Mouse (Mus musculus) liver, embryonic 14.5 days (tissue): ENCODE measurements at regions not wholly inside any gene's neighbourhood (a gene's known extent, or its start where the extent isn't known, plus 50 kb on each side); places are given as distances from the start of the nearest gene placed in this dataset.

Source experiments
- CTCF ChIP-seq: IDR thresholded peaks from 2 replicates; pipeline ENCODE4 v1.5.1; 2016; ENCODE audit warnings: antibody characterized with exemption, low read depth, control low read depth
- EP300 ChIP-seq: IDR thresholded peaks from 2 replicates; pipeline ENCODE4 v1.6.1; 2016; ENCODE audit warnings: antibody characterized with exemption, low read depth

- TF ChIP-seq CTCF (no peak), EP300 (no peak)
Observed at GRCm38 (mm10) chr9:69678634-69679033, 82.1 kb downstream of the Foxb1 start.
